Mouse (Mus musculus) midbrain, embryonic 10.5 days (tissue): ENCODE measurements around the gene Prnp. TPM values are rescaled to one million over a fixed set of nuclear protein-coding genes. Genes with fewer than 3 reads are reported as not detected.

Experiments
- DNase-seq: peaks from one replicate; pipeline ENCODE4 v3.0.0-alpha.2; 2017; ENCODE audit warnings: low spot score
- H3K27ac ChIP-seq: fragments of 300-500 bp; sonication (generic); replicated peaks from 2 replicates; pipeline ENCODE4 v1.5.1; 2016; ENCODE audit warnings: mild to moderate bottlenecking
- H3K27me3 ChIP-seq: fragments of 300-500 bp; sonication (generic); 2 replicates; pipeline ENCODE4 v1.6.1; 2016; ENCODE audit warnings: low read depth, mild to moderate bottlenecking; ENCODE audit not compliant: poor library complexity, severe bottlenecking
- H3K36me3 ChIP-seq: fragments of 300-500 bp; sonication (generic); 2 replicates; pipeline ENCODE4 v1.6.1; 2016; ENCODE audit warnings: mild to moderate bottlenecking, moderate library complexity
- H3K4me1 ChIP-seq: fragments of 300-500 bp; sonication (generic); 2 replicates; pipeline ENCODE4 v1.6.1; 2016
- H3K4me3 ChIP-seq: fragments of 300-500 bp; sonication (generic); 2 replicates; pipeline ENCODE4 v1.5.1; 2016; ENCODE audit warnings: mild to moderate bottlenecking, moderate library complexity
- H3K9me3 ChIP-seq: fragments of 300-500 bp; sonication (generic); replicated peaks from 2 replicates; pipeline ENCODE4 v1.6.1; 2016; ENCODE audit warnings: mild to moderate bottlenecking
- WGBS: fragments of 180-500 bp; shearing (Covaris S2); methylation state at CpG from one replicate; pipeline ENCODE4 v1.1.7; 2016; 5-methylcytosine and 5-hydroxymethylcytosine counted together
- polyA plus RNA-seq: library from polyadenylated mRNA; unstranded; fragments of >200 nt; fragmentation: Nextera tagmentation; extraction: Ambion mirVana; gene quantifications from 2 replicates; pipeline ENCODE4 v1.2.1, GENCODE M21; 2016

Gene Prnp
- polyA plus RNA-seq, 1 experiment from 2014 or later, result 18.8 TPM

GRCm38 (mm10) chr2:131955264-131955663 lies 45.5 kb downstream of the Prnp start:
- DNase-seq, result peak; percentile 31
- H3K27me3 ChIP-seq, result peaks cover 61% of the 10 kb centered on the region
- H3K4me1 ChIP-seq, result peaks cover 26% of the 10 kb centered on the region
- H3K36me3 ChIP-seq, result no peaks in the 10 kb centered on the region
- WGBS, result 4% methylated on average over 17 of the region's 17 CpGs
- H3K9me3 ChIP-seq, result no peaks in the 10 kb centered on the region
- peak overlapping the region; percentile 46 for H3K4me3 ChIP-seq
- no peak overlapping the region for H3K27ac ChIP-seq

GRCm38 (mm10) chr2:131956336-131957256 lies 46.9 kb downstream of the Prnp start:
- Histone ChIP-seq H3K27ac (no peak overlapping the region), H3K4me3 (no peak overlapping the region), H3K4me1 (peaks cover 20% of the 10 kb centered on the region), H3K9me3 (no peaks in the 10 kb centered on the region), H3K36me3 (no peaks in the 10 kb centered on the region), H3K27me3 (peaks cover 49% of the 10 kb centered on the region)
- WGBS, result 83% methylated on average over 7 of the region's 7 CpGs
- no peak for DNase-seq

- Histone ChIP-seq H3K27me3 (peaks cover 37% of the 10 kb centered on the region), H3K27ac (no peak overlapping the region), H3K9me3 (no peaks in the 10 kb centered on the region), H3K4me3 (no peak overlapping the region), H3K36me3 (no peaks in the 10 kb centered on the region), H3K4me1 (peaks cover 19% of the 10 kb centered on the region)
- DNase-seq, result no peak
- whole genome bisulfite sequencing, result 53% methylated on average over 9 of the region's 9 CpGs
Observed at GRCm38 (mm10) chr2:131957731-131958222, 48.0 kb downstream of the Prnp start.

- no peak overlapping the region for H3K27ac ChIP-seq
- no peaks in the 10 kb centered on the region for H3K4me1 ChIP-seq
- H3K9me3 ChIP-seq, result no peaks in the 10 kb centered on the region
- DNase-seq, result no peak
- H3K4me3 ChIP-seq, result no peak overlapping the region
- WGBS, result 74% methylated on average over 2 of the region's 2 CpGs
- no peaks in the 10 kb centered on the region for H3K36me3 ChIP-seq
- peaks cover 3% of the 10 kb centered on the region; the same call in 1 of the 2 replicates for H3K27me3 ChIP-seq
Observed at GRCm38 (mm10) chr2:131961671-131962070, 51.9 kb downstream of the Prnp start.

GRCm38 (mm10) chr2:131970597-131970996 lies 60.9 kb downstream of the Prnp start:
- no peak overlapping the region for H3K27ac ChIP-seq
- H3K36me3 ChIP-seq, result no peaks in the 10 kb centered on the region
- H3K4me1 ChIP-seq, result no peaks in the 10 kb centered on the region
- H3K9me3 ChIP-seq, result no peaks in the 10 kb centered on the region
- DNase-seq, result no peak
- 89% methylated on average over 2 of the region's 2 CpGs for WGBS
- no peak overlapping the region for H3K4me3 ChIP-seq
- no peaks in the 10 kb centered on the region for H3K27me3 ChIP-seq

- DNase-seq, result no peak
- Histone ChIP-seq H3K27ac (no peak overlapping the region), H3K4me3 (no peak overlapping the region), H3K36me3 (no peaks in the 10 kb centered on the region), H3K4me1 (no peaks in the 10 kb centered on the region), H3K9me3 (no peaks in the 10 kb centered on the region), H3K27me3 (no peaks in the 10 kb centered on the region)
- WGBS, result 78% methylated on average over 4 of the region's 4 CpGs
Observed at GRCm38 (mm10) chr2:131971098-131971497, 61.4 kb downstream of the Prnp start.

GRCm38 (mm10) chr2:131976663-131977062 lies 66.9 kb downstream of the Prnp start:
- no peaks in the 10 kb centered on the region for H3K4me1 ChIP-seq
- WGBS, result 75% methylated on average over 3 of the region's 3 CpGs
- H3K36me3 ChIP-seq, result no peaks in the 10 kb centered on the region
- no peak overlapping the region for H3K27ac ChIP-seq
- DNase-seq, result no peak
- no peaks in the 10 kb centered on the region for H3K27me3 ChIP-seq
- no peak overlapping the region for H3K4me3 ChIP-seq
- H3K9me3 ChIP-seq, result peaks cover 10% of the 10 kb centered on the region

GRCm38 (mm10) chr2:131980866-131981265 lies 71.1 kb downstream of the Prnp start:
- H3K36me3 ChIP-seq, result no peaks in the 10 kb centered on the region
- peaks cover 10% of the 10 kb centered on the region for H3K9me3 ChIP-seq
- H3K4me1 ChIP-seq, result no peaks in the 10 kb centered on the region
- no peak overlapping the region for H3K27ac ChIP-seq
- 44% methylated on average over 9 of the region's 9 CpGs for WGBS
- no peak overlapping the region for H3K4me3 ChIP-seq
- H3K27me3 ChIP-seq, result no peaks in the 10 kb centered on the region
- DNase-seq, result peak; percentile 26

GRCm38 (mm10) chr2:131982546-131983196 lies 72.9 kb downstream of the Prnp start:
- peak; percentile 70 for DNase-seq
- Histone ChIP-seq H3K36me3 (no peaks in the 10 kb centered on the region), H3K27ac (no peak overlapping the region), H3K27me3 (no peaks in the 10 kb centered on the region), H3K9me3 (peaks cover 6% of the 10 kb centered on the region), H3K4me3 (no peak overlapping the region), H3K4me1 (no peaks in the 10 kb centered on the region)
- 22% methylated on average over 6 of the region's 6 CpGs for WGBS

- 57% methylated on average over 3 of the region's 3 CpGs for whole genome bisulfite sequencing
- Histone ChIP-seq H3K4me1 (0 out of 2 replicates have a peak, but pooled peaks cover 2% of the 10 kb centered on the region), H3K27me3 (no peaks in the 10 kb centered on the region), H3K27ac (no peak overlapping the region), H3K4me3 (no peak overlapping the region), H3K36me3 (no peaks in the 10 kb centered on the region), H3K9me3 (no peaks in the 10 kb centered on the region)
- no peak for DNase-seq
Observed at GRCm38 (mm10) chr2:131987950-131988349, 78.2 kb downstream of the Prnp start.
